Mouse (Mus musculus) midbrain, embryonic 15.5 days (tissue): ENCODE measurements around the gene Haus2. TPM values are rescaled to one million over a fixed set of nuclear protein-coding genes. Genes with fewer than 3 reads are reported as not detected.

Source experiments
- ATAC-seq: fragments of 200-750 bp; cut with Nextera tagmentation; replicated peaks from 2 replicates; pipeline ENCODE4 v1.8.0; 2017; ENCODE audit warnings: moderate TSS enrichment
- H3K27ac ChIP-seq: fragments of 300-500 bp; sonication (generic); 2 replicates; pipeline ENCODE4 v1.5.1; 2015; ENCODE audit warnings: mild to moderate bottlenecking, inconsistent platforms
- H3K27me3 ChIP-seq: fragments of 300-500 bp; sonication (generic); replicated peaks from 2 replicates; pipeline ENCODE4 v1.6.1; 2015; ENCODE audit warnings: inconsistent platforms
- H3K36me3 ChIP-seq: fragments of 300-500 bp; sonication (generic); replicated peaks from 2 replicates; pipeline ENCODE4 v1.6.1; 2015; ENCODE audit warnings: inconsistent platforms
- H3K4me1 ChIP-seq: fragments of 300-500 bp; sonication (generic); 2 replicates; pipeline ENCODE4 v1.6.1; 2015; ENCODE audit warnings: inconsistent platforms
- H3K4me2 ChIP-seq: fragments of 300-500 bp; sonication (generic); 2 replicates; pipeline ENCODE4 v1.6.1; 2015; ENCODE audit warnings: inconsistent platforms, mild to moderate bottlenecking, moderate library complexity
- H3K4me3 ChIP-seq: fragments of 300-500 bp; sonication (generic); 2 replicates; pipeline ENCODE4 v1.5.1; 2015; ENCODE audit warnings: mild to moderate bottlenecking, inconsistent platforms
- H3K9ac ChIP-seq: fragments of 300-500 bp; sonication (generic); 2 replicates; pipeline ENCODE4 v1.6.1; 2015; ENCODE audit warnings: mild to moderate bottlenecking, inconsistent platforms
- H3K9me3 ChIP-seq: fragments of 300-500 bp; sonication (generic); 2 replicates; pipeline ENCODE4 v1.6.1; 2016; ENCODE audit warnings: inconsistent platforms
- WGBS: fragments of 180-500 bp; shearing (Covaris S2); methylation state at CpG from one replicate; pipeline ENCODE4 v1.1.7; 2015; ENCODE audit warnings: mixed read lengths; 5-methylcytosine and 5-hydroxymethylcytosine counted together
- polyA plus RNA-seq: library from polyadenylated mRNA; unstranded; fragments of >200 nt; fragmentation: Nextera tagmentation; extraction: Ambion mirVana; gene quantifications from 2 replicates; pipeline ENCODE4 v1.2.1, GENCODE M21; 2015

Gene Haus2
- polyA plus RNA-seq, 1 experiment from 2014 or later, result 27.1 TPM

GRCm38 (mm10) chr2:120628886-120629735, 19.9 kb downstream of the Haus2 start, which contains the start of gene Stard9:
Gene Stard9, plus strand, starts transcription at chr2:120629121.
- Histone ChIP-seq H3K27me3 (no peaks in the 10 kb centered on the region), H3K4me2 (peak within 1 kb of the TSS; percentile 80), H3K9me3 (no peaks in the 10 kb centered on the region), H3K27ac (peak within 1 kb of the TSS; percentile 69), H3K9ac (peak within 1 kb of the TSS; percentile 65), H3K4me1 (peaks cover 11% of the 10 kb centered on the region), H3K4me3 (peak within 1 kb of the TSS; percentile 80), H3K36me3 (no peaks in the 10 kb centered on the region)
- ATAC-seq, result peak; percentile 100
- WGBS, result 2% methylated on average over 33 of the region's 36 CpGs

GRCm38 (mm10) chr2:120630246-120630645, 21.1 kb downstream of the Haus2 start:
- Histone ChIP-seq H3K27ac (no peak overlapping the region), H3K4me3 (no peak overlapping the region), H3K36me3 (peaks cover 4% of the 10 kb centered on the region; the same call in 1 of the 2 replicates), H3K4me2 (peak overlapping the region; percentile 14; the same call in 1 of the 2 replicates), H3K4me1 (peaks cover 11% of the 10 kb centered on the region), H3K27me3 (no peaks in the 10 kb centered on the region), H3K9me3 (no peaks in the 10 kb centered on the region), H3K9ac (no peak overlapping the region)
- ATAC-seq, result no peak
- WGBS, result 90% methylated on average over 2 of the region's 2 CpGs

- Histone ChIP-seq H3K9ac (no peak overlapping the region), H3K27ac (no peak overlapping the region), H3K36me3 (peaks cover 4% of the 10 kb centered on the region; the same call in 1 of the 2 replicates), H3K4me1 (peaks cover 11% of the 10 kb centered on the region), H3K27me3 (no peaks in the 10 kb centered on the region), H3K4me3 (no peak overlapping the region), H3K9me3 (no peaks in the 10 kb centered on the region), H3K4me2 (peak overlapping the region; percentile 14; the same call in 1 of the 2 replicates)
- ATAC-seq, result no peak
- WGBS, result 78% methylated on average over 2 of the region's 2 CpGs
These were observed 21.5 kb downstream of the Haus2 start for GRCm38 (mm10) chr2:120630655-120631054.

- Histone ChIP-seq H3K27me3 (no peaks in the 10 kb centered on the region), H3K4me1 (peaks cover 11% of the 10 kb centered on the region), H3K4me3 (no peak overlapping the region), H3K4me2 (no peak overlapping the region), H3K27ac (no peak overlapping the region), H3K9ac (no peak overlapping the region), H3K9me3 (no peaks in the 10 kb centered on the region), H3K36me3 (peaks cover 4% of the 10 kb centered on the region; the same call in 1 of the 2 replicates)
- 93% methylated on average over 2 of the region's 2 CpGs for WGBS
- no peak for ATAC-seq
These were observed 22.3 kb downstream of the Haus2 start for GRCm38 (mm10) chr2:120631521-120631920.

- Histone ChIP-seq H3K4me1 (peaks cover 11% of the 10 kb centered on the region), H3K4me3 (no peak overlapping the region), H3K9me3 (no peaks in the 10 kb centered on the region), H3K4me2 (no peak overlapping the region), H3K27ac (no peak overlapping the region), H3K9ac (no peak overlapping the region), H3K36me3 (peaks cover 4% of the 10 kb centered on the region; the same call in 1 of the 2 replicates), H3K27me3 (no peaks in the 10 kb centered on the region)
- no peak for ATAC-seq
- WGBS, result 80% methylated on average over 4 of the region's 4 CpGs
These were observed 22.8 kb downstream of the Haus2 start for GRCm38 (mm10) chr2:120631957-120632356.

GRCm38 (mm10) chr2:120640835-120641234, 31.7 kb downstream of the Haus2 start:
- Histone ChIP-seq H3K9me3 (no peaks in the 10 kb centered on the region), H3K4me3 (no peak overlapping the region), H3K36me3 (no peaks in the 10 kb centered on the region), H3K27me3 (no peaks in the 10 kb centered on the region), H3K4me2 (no peak overlapping the region), H3K4me1 (no peaks in the 10 kb centered on the region), H3K9ac (no peak overlapping the region), H3K27ac (no peak overlapping the region)
- 89% methylated on average over 8 of the region's 8 CpGs for WGBS
- ATAC-seq, result no peak

GRCm38 (mm10) chr2:120643836-120644235, 34.7 kb downstream of the Haus2 start:
- Histone ChIP-seq H3K9ac (no peak overlapping the region), H3K36me3 (no peaks in the 10 kb centered on the region), H3K4me3 (no peak overlapping the region), H3K4me2 (no peak overlapping the region), H3K27me3 (no peaks in the 10 kb centered on the region), H3K4me1 (no peaks in the 10 kb centered on the region), H3K9me3 (no peaks in the 10 kb centered on the region), H3K27ac (no peak overlapping the region)
- ATAC-seq, result no peak
- WGBS, result 66% methylated on average over 7 of the region's 7 CpGs

GRCm38 (mm10) chr2:120646777-120647176, 37.6 kb downstream of the Haus2 start:
- WGBS, result 62% methylated on average over 4 of the region's 4 CpGs
- no peaks in the 10 kb centered on the region for H3K27me3 ChIP-seq
- no peaks in the 10 kb centered on the region for H3K4me1 ChIP-seq
- no peak overlapping the region for H3K27ac ChIP-seq
- no peaks in the 10 kb centered on the region for H3K36me3 ChIP-seq
- H3K9ac ChIP-seq, result no peak overlapping the region
- no peaks in the 10 kb centered on the region for H3K9me3 ChIP-seq
- H3K4me3 ChIP-seq, result no peak overlapping the region
- no peak overlapping the region for H3K4me2 ChIP-seq
- no peak for ATAC-seq

GRCm38 (mm10) chr2:120652256-120652924, 43.2 kb downstream of the Haus2 start:
- no peaks in the 10 kb centered on the region for H3K36me3 ChIP-seq
- no peak for ATAC-seq
- no peak overlapping the region for H3K27ac ChIP-seq
- H3K9me3 ChIP-seq, result no peaks in the 10 kb centered on the region
- no peak overlapping the region for H3K9ac ChIP-seq
- 77% methylated on average over 7 of the region's 7 CpGs for WGBS
- H3K27me3 ChIP-seq, result no peaks in the 10 kb centered on the region
- no peaks in the 10 kb centered on the region for H3K4me1 ChIP-seq
- H3K4me3 ChIP-seq, result no peak overlapping the region
- no peak overlapping the region for H3K4me2 ChIP-seq

- 87% methylated on average over 7 of the region's 7 CpGs for WGBS
- Histone ChIP-seq H3K4me2 (no peak overlapping the region), H3K4me3 (no peak overlapping the region), H3K4me1 (no peaks in the 10 kb centered on the region), H3K36me3 (no peaks in the 10 kb centered on the region), H3K27me3 (no peaks in the 10 kb centered on the region), H3K9me3 (no peaks in the 10 kb centered on the region), H3K9ac (no peak overlapping the region), H3K27ac (no peak overlapping the region)
- no peak for ATAC-seq
These were observed 43.7 kb downstream of the Haus2 start for GRCm38 (mm10) chr2:120652925-120653284.

GRCm38 (mm10) chr2:120654693-120655092, 45.5 kb downstream of the Haus2 start:
- no peaks in the 10 kb centered on the region for H3K27me3 ChIP-seq

GRCm38 (mm10) chr2:120655905-120656304, 46.7 kb downstream of the Haus2 start:
- Histone ChIP-seq H3K9me3 (no peaks in the 10 kb centered on the region), H3K4me3 (no peak overlapping the region), H3K4me1 (no peaks in the 10 kb centered on the region), H3K27me3 (no peaks in the 10 kb centered on the region), H3K27ac (no peak overlapping the region), H3K4me2 (no peak overlapping the region), H3K9ac (no peak overlapping the region), H3K36me3 (no peaks in the 10 kb centered on the region)
- no peak for ATAC-seq
- 92% methylated on average over 5 of the region's 5 CpGs for WGBS

More at GRCm38 (mm10) chr2:120654693-120655092, 45.5 kb downstream of the Haus2 start:
- no peak overlapping the region for H3K27ac ChIP-seq
- no peak overlapping the region for H3K4me3 ChIP-seq
- no peaks in the 10 kb centered on the region for H3K36me3 ChIP-seq
- H3K9me3 ChIP-seq, result no peaks in the 10 kb centered on the region
- no peak overlapping the region for H3K9ac ChIP-seq
- no peaks in the 10 kb centered on the region for H3K4me1 ChIP-seq
- no peak overlapping the region for H3K4me2 ChIP-seq
- WGBS, result 81% methylated on average over 2 of the region's 2 CpGs
- ATAC-seq, result no peak
